Mouse (Mus musculus) liver, embryonic 12.5 days (tissue): ENCODE data around the gene Slc38a3. TPM values are rescaled to one million over a fixed set of nuclear protein-coding genes. Genes with fewer than 3 reads are reported as not detected.

ENCODE experiments used
- ATAC-seq: fragments of 200-750 bp; cut with Nextera tagmentation; 2 replicates; pipeline ENCODE4 v1.8.0; 2017; ENCODE audit warnings: moderate number of reproducible peaks, mild to moderate bottlenecking, moderate library complexity
- H3K27ac ChIP-seq: fragments of 300-500 bp; sonication (generic); 2 replicates; pipeline ENCODE4 v1.5.1; 2016; ENCODE audit warnings: mild to moderate bottlenecking
- H3K27me3 ChIP-seq: fragments of 300-500 bp; sonication (generic); replicated peaks from 2 replicates; pipeline ENCODE4 v1.6.1; 2016; ENCODE audit warnings: mild to moderate bottlenecking, moderate library complexity
- H3K36me3 ChIP-seq: fragments of 300-500 bp; sonication (generic); 2 replicates; pipeline ENCODE4 v1.6.1; 2016; ENCODE audit warnings: mild to moderate bottlenecking, moderate library complexity
- H3K4me1 ChIP-seq: fragments of 300-500 bp; sonication (generic); 2 replicates; pipeline ENCODE4 v1.6.1; 2016
- H3K4me2 ChIP-seq: fragments of 300-500 bp; sonication (generic); 2 replicates; pipeline ENCODE4 v1.6.1; 2016; ENCODE audit warnings: mild to moderate bottlenecking, moderate library complexity
- H3K4me3 ChIP-seq: fragments of 300-500 bp; sonication (generic); 2 replicates; pipeline ENCODE4 v1.5.1; 2016; ENCODE audit warnings: mild to moderate bottlenecking, moderate library complexity
- H3K9ac ChIP-seq: fragments of 300-500 bp; sonication (generic); 2 replicates; pipeline ENCODE4 v1.6.1; 2016; ENCODE audit warnings: mild to moderate bottlenecking, moderate library complexity
- H3K9me3 ChIP-seq: fragments of 300-500 bp; sonication (generic); replicated peaks from 2 replicates; pipeline ENCODE4 v1.6.1; 2016; ENCODE audit warnings: mild to moderate bottlenecking, moderate library complexity
- WGBS: fragments of 180-500 bp; shearing (Covaris S2); methylation state at CpG from one replicate; pipeline ENCODE4 v1.1.7; 2016; ENCODE audit not compliant: insufficient replicate concordance; 5-methylcytosine and 5-hydroxymethylcytosine counted together
- polyA plus RNA-seq: library from polyadenylated mRNA; unstranded; fragments of >200 nt; fragmentation: Nextera tagmentation; extraction: Ambion mirVana; gene quantifications from 2 replicates; pipeline ENCODE4 v1.2.1, GENCODE M21; 2016

Slc38a3 gene
- polyA plus RNA-seq, 1 experiment from 2014 or later = 3.3 TPM

DNA sequence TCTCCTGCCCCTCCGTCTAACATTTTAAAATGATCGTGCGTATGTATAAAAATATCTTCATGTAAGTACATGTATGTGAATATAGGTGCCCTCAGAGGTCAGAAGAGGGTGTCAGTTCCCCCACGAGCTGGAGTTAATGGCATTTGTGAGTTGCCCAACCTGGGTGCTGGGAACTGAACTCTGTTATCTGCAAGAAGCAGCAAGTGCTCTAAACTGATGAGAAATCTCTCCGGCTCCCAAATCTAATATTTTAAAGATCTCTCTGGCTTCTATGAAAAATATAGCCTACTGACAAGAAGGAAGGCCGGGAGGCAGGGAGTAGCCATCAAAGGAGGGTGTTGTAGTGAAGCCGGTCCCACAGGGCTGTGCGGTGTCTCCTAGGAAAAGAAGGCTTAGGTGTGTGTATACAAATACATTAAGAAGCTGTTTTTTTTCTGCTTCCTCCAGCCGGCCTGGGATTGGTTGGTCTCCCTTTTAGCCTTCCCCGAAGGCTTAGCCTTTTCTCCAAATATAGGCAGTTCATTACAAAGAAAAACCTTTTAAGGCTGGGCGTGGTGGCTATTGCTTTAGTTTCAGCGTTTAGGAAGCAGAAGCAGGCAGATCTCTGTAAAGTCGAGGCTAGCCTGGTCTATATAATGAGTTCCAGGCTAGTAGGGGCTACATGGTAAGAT, 25.7 kb downstream of the Slc38a3 start:
- Histone ChIP-seq H3K4me1 (peaks cover 38% of the 10 kb centered on the region), H3K27ac (peak overlapping the region; percentile 72), H3K4me3 (peak overlapping the region; percentile 65), H3K9me3 (no peaks in the 10 kb centered on the region), H3K27me3 (0 out of 2 replicates have a peak, but pooled peaks cover 6% of the 10 kb centered on the region), H3K4me2 (peak overlapping the region; percentile 78), H3K36me3 (no peaks in the 10 kb centered on the region), H3K9ac (peak overlapping the region; percentile 70)
- WGBS = 62% methylated on average over 13 of the region's 13 CpGs
- no peak for ATAC-seq

DNA sequence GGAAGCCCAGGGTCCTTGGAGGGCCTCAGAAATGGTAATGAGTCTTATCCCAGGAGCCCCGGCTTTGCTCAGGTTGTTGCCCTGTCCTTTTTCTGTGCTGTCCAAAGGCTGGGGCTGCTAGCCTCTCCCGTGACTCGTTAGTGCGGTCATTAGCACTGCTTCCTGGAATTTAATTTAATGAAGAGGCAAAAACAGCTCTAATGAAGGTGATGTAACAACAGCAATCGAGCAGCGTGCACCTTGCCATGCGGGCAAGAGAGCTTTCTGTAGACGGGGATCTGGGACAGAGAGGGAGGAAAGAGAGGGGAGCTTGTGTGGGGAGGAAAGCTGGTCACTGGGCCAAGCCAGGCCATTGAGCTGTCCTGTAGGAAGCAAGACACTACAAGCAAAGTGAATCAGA, 27.7 kb downstream of the Slc38a3 start:
- Histone ChIP-seq H3K4me1 (peaks cover 48% of the 10 kb centered on the region), H3K9me3 (no peaks in the 10 kb centered on the region), H3K4me2 (no peak overlapping the region), H3K36me3 (no peaks in the 10 kb centered on the region), H3K4me3 (no peak overlapping the region), H3K9ac (no peak overlapping the region), H3K27ac (no peak overlapping the region), H3K27me3 (0 out of 2 replicates have a peak, but pooled peaks cover 6% of the 10 kb centered on the region)
- no peak for ATAC-seq
- 73% methylated on average over 8 of the region's 8 CpGs for WGBS

DNA sequence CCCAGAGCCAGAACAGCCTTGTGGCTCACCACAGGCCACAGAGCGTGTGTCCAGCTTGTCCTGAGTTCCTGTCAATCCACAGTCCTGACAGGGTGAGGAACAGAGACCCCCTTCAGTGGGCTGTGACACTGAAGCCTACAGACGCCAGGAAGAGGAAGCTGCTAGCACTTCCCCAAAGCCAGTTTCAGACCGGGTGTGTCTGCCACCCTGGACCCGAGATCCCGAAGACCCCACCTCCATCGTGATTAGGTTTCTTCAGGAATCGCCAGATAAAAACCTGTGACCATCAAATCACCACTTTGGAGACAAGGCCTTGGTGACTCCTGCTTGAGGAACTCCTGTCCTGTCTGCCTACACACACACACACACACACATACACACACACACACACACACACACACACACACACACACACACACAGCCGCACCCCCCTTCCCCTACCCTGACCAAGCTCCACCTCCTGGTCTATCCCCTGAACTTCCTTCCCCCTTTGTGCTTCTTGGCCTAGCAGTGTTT, 29.0 kb downstream of the Slc38a3 start:
- H3K4me1 ChIP-seq = peaks cover 54% of the 10 kb centered on the region
- 0 out of 2 replicates have a peak overlapping the region, but pooled peaks have one; percentile 5 for H3K27ac ChIP-seq
- no peak overlapping the region for H3K9ac ChIP-seq
- no peaks in the 10 kb centered on the region for H3K9me3 ChIP-seq
- no peak overlapping the region; the same call in 1 of the 2 replicates for H3K4me2 ChIP-seq
- H3K4me3 ChIP-seq = no peak overlapping the region
- ATAC-seq = no peak
- 0 out of 2 replicates have a peak, but pooled peaks cover 6% of the 10 kb centered on the region for H3K27me3 ChIP-seq
- H3K36me3 ChIP-seq = no peaks in the 10 kb centered on the region
- 17% methylated on average over 8 of the region's 8 CpGs for WGBS

DNA sequence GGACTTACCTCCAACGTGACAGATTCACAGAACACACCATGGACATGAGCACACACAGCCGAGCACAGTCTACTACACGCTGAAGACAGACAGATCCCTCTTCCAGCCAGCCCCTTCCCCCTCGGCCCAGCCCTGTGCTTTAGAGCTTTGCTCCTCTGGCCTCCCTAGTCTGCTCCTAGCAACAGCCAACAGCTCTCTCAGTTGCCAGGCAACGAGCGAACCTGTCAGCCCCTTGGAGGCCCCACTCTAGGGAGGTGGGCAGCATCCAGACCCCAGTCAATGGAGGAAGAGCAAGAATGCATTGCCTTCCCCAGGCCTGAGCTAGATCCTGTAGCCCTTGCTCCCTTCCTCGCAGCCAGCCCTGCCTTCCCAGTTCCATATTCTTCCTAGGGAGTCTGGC, 32.3 kb downstream of the Slc38a3 start:
- Histone ChIP-seq H3K4me1 (peaks cover 59% of the 10 kb centered on the region), H3K36me3 (0 out of 2 replicates have a peak, but pooled peaks cover 1% of the 10 kb centered on the region), H3K4me3 (no peak overlapping the region), H3K9ac (no peak overlapping the region), H3K27me3 (no peaks in the 10 kb centered on the region), H3K9me3 (no peaks in the 10 kb centered on the region), H3K27ac (no peak overlapping the region), H3K4me2 (no peak overlapping the region)
- 61% methylated on average over 7 of the region's 7 CpGs for WGBS
- no peak for ATAC-seq

DNA sequence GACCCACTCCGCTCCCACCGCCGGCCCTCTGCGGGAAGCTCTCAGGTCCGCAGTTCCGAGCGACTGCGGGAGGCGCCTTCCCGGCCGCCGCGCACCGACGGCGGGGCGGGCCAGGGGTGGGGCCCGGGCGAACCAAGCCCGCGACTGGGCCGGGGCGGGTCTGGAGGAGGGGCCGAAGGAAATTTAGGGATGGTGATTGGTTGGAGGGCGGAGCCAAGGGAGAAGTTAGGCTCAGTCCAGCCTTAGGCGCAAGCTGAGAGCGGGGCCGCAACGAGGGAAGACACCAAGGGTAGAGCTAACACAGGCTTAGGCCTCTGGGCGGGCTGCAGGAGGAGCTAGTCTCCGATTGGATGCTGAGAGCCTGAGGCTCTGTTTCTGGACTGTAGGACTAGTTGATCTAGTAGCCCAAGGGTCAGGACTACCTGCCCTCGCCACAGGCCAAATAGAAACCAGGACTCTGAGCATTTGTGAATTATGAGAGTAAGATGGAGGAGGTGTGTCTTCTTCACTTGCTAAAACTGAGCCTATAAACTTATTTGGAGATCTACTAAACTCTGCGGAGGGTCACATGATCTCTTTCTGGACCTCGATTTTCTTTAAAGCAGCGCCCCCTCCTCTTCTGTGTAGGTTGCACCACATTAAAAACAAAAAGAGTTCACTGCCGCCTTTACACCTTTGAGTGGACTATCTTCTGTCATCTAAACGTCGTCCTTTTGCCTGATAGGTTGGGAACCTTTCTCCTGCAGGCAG, 33.9 kb downstream of the Slc38a3 start, which contains the start of gene Gnai2:
Gnai2 (minus strand) TSS at position 89 of the 750 bp plus-strand sequence.
- no peaks in the 10 kb centered on the region for H3K9me3 ChIP-seq
- peaks cover 17% of the 10 kb centered on the region for H3K36me3 ChIP-seq
- no peaks in the 10 kb centered on the region for H3K27me3 ChIP-seq
- 2% methylated on average over 38 of the region's 38 CpGs for WGBS
- peak within 1 kb of the TSS; percentile 91 for H3K27ac ChIP-seq
- peak within 1 kb of the TSS; percentile 93 for H3K9ac ChIP-seq
- H3K4me2 ChIP-seq = peak within 1 kb of the TSS; percentile 97
- ATAC-seq = peak; percentile 94
- peaks cover 68% of the 10 kb centered on the region for H3K4me1 ChIP-seq
- H3K4me3 ChIP-seq = peak within 1 kb of the TSS; percentile 85

DNA sequence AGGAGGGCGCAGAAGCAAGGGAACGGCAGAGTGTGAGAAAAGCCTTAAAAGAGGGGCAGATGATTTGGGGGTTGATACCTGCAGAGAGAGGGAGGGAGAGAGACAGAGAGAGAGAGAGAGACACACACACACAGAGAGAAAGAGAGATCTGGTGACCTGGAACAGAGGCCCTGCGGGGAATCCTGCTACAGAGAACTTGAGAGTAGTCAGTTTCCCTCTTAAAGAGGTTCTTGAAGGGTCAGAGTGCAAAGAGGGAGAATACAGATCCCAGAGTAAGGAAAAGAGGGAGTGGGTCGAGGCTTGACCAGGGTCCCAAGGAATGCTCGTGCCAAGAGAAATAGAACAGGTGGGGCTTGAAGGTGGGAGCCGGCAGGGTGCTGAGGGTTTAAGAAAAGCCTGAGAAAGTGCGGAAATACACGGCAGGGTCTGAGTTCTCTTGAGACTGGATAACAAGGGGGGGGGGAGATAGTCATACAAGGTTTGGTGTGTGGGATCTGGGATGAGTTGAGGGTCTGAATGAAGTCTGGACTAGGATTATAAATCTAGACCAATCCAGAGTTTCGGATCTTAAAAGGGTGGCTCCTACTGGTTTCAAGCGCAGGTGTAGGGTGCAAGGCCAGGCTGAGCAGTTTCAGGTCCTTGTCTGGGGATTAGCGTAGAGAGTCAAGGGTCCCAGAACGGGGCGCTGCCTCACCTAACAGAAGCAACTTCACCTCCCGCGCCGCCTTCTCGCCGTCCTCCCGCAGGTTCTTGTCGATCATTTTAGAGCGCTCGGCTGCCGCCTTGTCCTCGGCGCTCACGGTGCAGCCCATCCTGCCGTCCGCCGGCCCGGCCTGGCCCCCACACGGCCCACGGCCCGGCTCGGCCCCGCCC, 34.7 kb downstream of the Slc38a3 start:
- Histone ChIP-seq H3K27ac (peak overlapping the region; percentile 91), H3K4me1 (peaks cover 71% of the 10 kb centered on the region), H3K4me2 (peak overlapping the region; percentile 97), H3K27me3 (no peaks in the 10 kb centered on the region), H3K36me3 (peaks cover 18% of the 10 kb centered on the region), H3K9me3 (no peaks in the 10 kb centered on the region), H3K4me3 (peak overlapping the region; percentile 85), H3K9ac (peak overlapping the region; percentile 93)
- WGBS = under 1% methylated on average over 35 of the region's 35 CpGs
- peak; percentile 4; the same call in 1 of the 2 replicates for ATAC-seq

DNA sequence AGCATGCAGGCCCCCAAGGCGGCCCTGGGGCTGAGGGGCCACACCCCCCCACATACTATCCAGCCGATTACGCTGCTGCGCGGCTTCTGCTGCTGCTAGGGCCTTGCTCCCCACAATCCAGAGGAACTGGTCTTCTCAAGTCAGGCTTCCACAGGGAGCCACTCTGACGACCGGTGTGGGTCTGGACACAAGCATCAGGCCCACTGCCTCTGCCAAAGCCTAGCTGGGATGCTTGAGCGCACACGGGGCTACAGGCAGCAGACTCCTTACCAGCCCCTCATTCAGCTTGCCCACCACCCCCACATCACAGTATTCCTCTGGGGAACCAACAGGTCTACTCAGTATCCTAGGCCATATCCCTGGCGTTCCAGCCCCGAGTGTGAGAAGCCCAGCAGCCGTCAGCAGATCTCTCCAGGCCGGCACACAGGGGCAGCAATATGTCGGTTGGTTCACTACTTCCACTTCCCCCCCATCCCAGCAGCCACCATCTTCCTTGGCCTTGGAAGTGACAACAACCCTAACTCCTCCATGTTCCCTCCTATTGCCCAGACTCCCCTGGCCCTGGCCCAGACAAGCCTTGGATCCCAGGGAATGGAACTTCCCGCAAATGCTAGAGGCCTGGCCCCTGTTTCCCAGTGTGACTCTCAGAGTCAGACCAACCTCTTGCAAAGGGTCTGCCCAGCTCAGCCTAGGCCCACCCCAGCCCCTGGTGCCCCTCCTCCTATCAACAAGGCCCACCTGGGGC, 35.5 kb downstream of the Slc38a3 start:
- peak overlapping the region; percentile 97 for H3K4me2 ChIP-seq
- H3K36me3 ChIP-seq = peaks cover 21% of the 10 kb centered on the region
- peak overlapping the region; percentile 91 for H3K27ac ChIP-seq
- H3K9me3 ChIP-seq = no peaks in the 10 kb centered on the region
- H3K27me3 ChIP-seq = no peaks in the 10 kb centered on the region
- H3K9ac ChIP-seq = peak overlapping the region; percentile 93
- ATAC-seq = peak; percentile 22; the same call in 1 of the 2 replicates
- H3K4me3 ChIP-seq = peak overlapping the region; percentile 85
- peaks cover 79% of the 10 kb centered on the region for H3K4me1 ChIP-seq
- under 1% methylated on average over 15 of the region's 15 CpGs for WGBS

DNA sequence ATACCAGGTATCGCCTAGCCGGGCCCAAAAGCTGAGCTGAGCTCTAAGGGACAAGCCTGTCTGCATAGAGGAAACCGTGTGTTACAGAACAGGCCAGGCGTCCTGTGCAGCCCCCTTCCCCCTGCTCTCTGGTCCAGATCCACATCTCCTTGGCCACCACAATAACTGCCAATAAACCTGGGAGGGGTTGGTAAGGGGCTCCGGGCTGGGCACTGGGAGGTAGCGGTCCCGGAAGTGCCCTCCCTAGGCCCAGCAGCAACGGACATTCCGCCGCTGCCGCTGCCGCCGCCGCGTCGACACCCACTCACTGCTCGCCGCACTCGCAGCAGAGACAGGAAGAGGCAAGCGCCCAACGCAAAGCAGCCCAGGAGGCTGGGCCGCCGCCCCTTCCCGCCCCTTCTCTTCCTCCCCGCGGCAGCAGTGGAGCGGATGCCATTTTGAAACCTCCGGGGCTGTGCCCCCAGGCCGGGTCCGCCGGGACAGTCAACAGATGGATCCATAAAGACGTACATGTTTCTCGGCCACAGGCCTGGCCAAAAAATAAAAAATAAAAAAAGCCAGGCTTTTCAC, 36.2 kb downstream of the Slc38a3 start:
- ATAC-seq = peak; percentile 40
- 1% methylated on average over 22 of the region's 33 CpGs for WGBS
- Histone ChIP-seq H3K27ac (peak overlapping the region; percentile 91), H3K27me3 (no peaks in the 10 kb centered on the region), H3K9ac (peak overlapping the region; percentile 93), H3K4me2 (peak overlapping the region; percentile 97), H3K4me3 (peak overlapping the region; percentile 85), H3K4me1 (peaks cover 86% of the 10 kb centered on the region), H3K36me3 (peaks cover 28% of the 10 kb centered on the region), H3K9me3 (no peaks in the 10 kb centered on the region)

DNA sequence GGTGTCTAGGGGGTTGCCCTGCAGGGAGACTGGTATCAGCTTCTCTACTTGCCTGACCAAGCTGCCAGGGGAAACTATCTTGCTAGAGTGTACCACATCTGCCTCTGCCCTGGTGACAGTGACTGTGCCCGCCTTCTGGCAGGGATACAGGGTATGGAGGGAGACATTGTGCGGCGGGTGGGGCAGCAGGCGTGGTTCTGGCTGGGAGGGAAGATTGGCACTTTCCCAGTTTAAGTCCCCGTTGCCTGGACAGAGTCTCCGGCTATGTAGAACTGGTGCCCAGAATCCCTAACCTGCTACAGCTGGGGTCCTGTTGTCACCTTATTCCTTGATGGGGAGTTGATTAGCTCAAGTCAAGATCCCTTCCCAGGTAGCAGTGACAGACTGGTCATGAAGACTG, 36.9 kb downstream of the Slc38a3 start:
- peak overlapping the region; percentile 97 for H3K4me2 ChIP-seq
- 52% methylated on average over 6 of the region's 6 CpGs for WGBS
- peaks cover 35% of the 10 kb centered on the region for H3K36me3 ChIP-seq
- no peak for ATAC-seq
- H3K27me3 ChIP-seq = no peaks in the 10 kb centered on the region
- no peaks in the 10 kb centered on the region for H3K9me3 ChIP-seq
- peak overlapping the region; percentile 85 for H3K4me3 ChIP-seq
- H3K4me1 ChIP-seq = peaks cover 92% of the 10 kb centered on the region
- H3K27ac ChIP-seq = peak overlapping the region; percentile 91
- peak overlapping the region; percentile 93 for H3K9ac ChIP-seq

DNA sequence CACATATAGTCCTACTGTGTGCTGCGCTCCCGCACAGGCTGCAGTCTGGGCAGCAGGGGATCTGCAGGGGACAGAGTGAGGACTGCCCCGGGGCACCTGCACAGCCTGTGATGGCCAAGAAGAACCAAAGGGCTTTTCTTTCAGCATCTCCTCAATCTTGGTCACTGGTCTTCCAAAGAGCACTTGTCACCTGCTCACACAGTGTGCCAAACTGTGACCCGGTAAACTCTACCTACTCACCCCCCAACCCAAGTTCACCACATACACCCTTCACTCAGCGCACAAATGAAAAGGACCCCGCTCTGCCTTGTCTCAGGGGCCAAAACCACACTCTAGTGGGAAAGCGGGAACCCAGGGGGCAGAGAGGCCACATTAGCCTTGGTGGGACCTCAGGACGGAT, 37.5 kb downstream of the Slc38a3 start:
- 92% methylated on average over 8 of the region's 8 CpGs for WGBS
- Histone ChIP-seq H3K36me3 (peaks cover 36% of the 10 kb centered on the region), H3K27ac (peak overlapping the region; percentile 91), H3K9me3 (no peaks in the 10 kb centered on the region), H3K9ac (no peak overlapping the region), H3K27me3 (no peaks in the 10 kb centered on the region), H3K4me2 (peak overlapping the region; percentile 97), H3K4me3 (no peak overlapping the region), H3K4me1 (peaks cover 92% of the 10 kb centered on the region)
- no peak for ATAC-seq
